In genomic region chr1:86236442-86236841, GRCm38 (mm10) we compare ENCODE assay signal across 21 mouse cellular contexts.
DNase-seq lines count a peak whose midpoint lies in the region; ATAC-seq and TF ChIP-seq lines count a peak whose summit lies in the region.
"Had no signal": no experiment of that assay in that cellular context is flagged by ENCODE, and none has a peak within 500 bp of the region (broad histone marks: within the 10 kb centered on the region; RNA-seq: fewer than 3 reads in every experiment).

No protein-coding gene starts in this region.

- WGBS in heart, embryonic 12.5 days = 91% methylated on average over 10 of the region's 10 CpGs

- H3K4me3 ChIP-seq in heart, embryonic 12.5 days = no peak overlapping the region
- H3K4me3 ChIP-seq: forebrain, embryonic 15.5 days; heart, embryonic 10.5 days; left cerebral cortex, adult 2 months; limb, embryonic 10.5 days had no signal

- no peak for TF ChIP-seq CTCF in brain, embryonic 14.5 days (IDR thresholded peaks at IDR 0.05; ENCODE audit: borderline replicate concordance, extremely low read depth, insufficient read depth, insufficient read length)

- no peak overlapping the region for H3K9ac ChIP-seq in heart, embryonic 12.5 days
- H3K9ac ChIP-seq: forebrain, embryonic 15.5 days had no signal

- peak; percentile 43 for DNase-seq in left cerebral cortex, postnatal 4 days
- no peak for DNase-seq in left cerebral cortex, adult 18-20 months (ENCODE audit: low spot score in 2 of 2)
- DNase-seq in ES-CJ7 (ENCODE audit: low read depth, low spot score) = peak; percentile 90
- DNase-seq in adrenal gland, adult 2 months = peak; percentile 73
- peak; percentile 19 for DNase-seq in brain, embryonic 14.5 days (ENCODE audit: low read depth)
- DNase-seq in liver = no peak
- DNase-seq: B cell, adult 2 months; cerebellum, adult 9-11 months; embryo, embryonic 11 days; heart, postnatal 10 days; kidney, adult 2 months; kidney, postnatal 10 days; lung, adult 18-20 months; lung, postnatal 14 days; midbrain, embryonic 14.5 days had no signal

- no peak for ATAC-seq in heart, embryonic 12.5 days (ENCODE audit: insufficient number of reproducible peaks, low FRiP score)
- ATAC-seq: forebrain, embryonic 15.5 days had no signal

- H3K4me2 ChIP-seq in heart, embryonic 12.5 days = no peak overlapping the region
- H3K4me2 ChIP-seq: forebrain, embryonic 15.5 days; liver, embryonic 11.5 days had no signal

- H3K27ac ChIP-seq in heart, embryonic 12.5 days (ENCODE audit: poor library complexity, severe bottlenecking) = no peak overlapping the region
- H3K27ac ChIP-seq: forebrain, embryonic 15.5 days; heart, embryonic 10.5 days; left cerebral cortex, adult 2 months; limb, embryonic 10.5 days had no signal

- no peaks in the 10 kb centered on the region for H3K36me3 ChIP-seq in heart, embryonic 12.5 days
- H3K36me3 ChIP-seq: forebrain, embryonic 15.5 days; heart, embryonic 10.5 days; limb, embryonic 10.5 days had no signal

- H3K27me3 ChIP-seq in heart, embryonic 12.5 days (replicated peaks) = no peaks in the 10 kb centered on the region
- H3K27me3 ChIP-seq: forebrain, embryonic 15.5 days had no signal

- H3K4me1 ChIP-seq in heart, embryonic 12.5 days (replicated peaks) = peaks cover 43% of the 10 kb centered on the region
- H3K4me1 ChIP-seq: forebrain, embryonic 15.5 days had no signal

- no peak for TF ChIP-seq POLR2A in brain, embryonic 14.5 days (IDR thresholded peaks at IDR 0.05; ENCODE audit: borderline replicate concordance, extremely low read depth, insufficient read depth, insufficient read length, poor library complexity, severe bottlenecking)

- intact Hi-C loops in left cerebral cortex, postnatal 4 days (cut with DNase I) = no loop called here

- H3K9me3 ChIP-seq in heart, embryonic 12.5 days (replicated peaks) = no peaks in the 10 kb centered on the region
- H3K9me3 ChIP-seq: forebrain, embryonic 15.5 days; heart, embryonic 10.5 days; limb, embryonic 10.5 days had no signal

Comparison
In these comparisons a context has a peak if more than half of its experiments do, and no peak if none do; other contexts are left out.
1. DNase-seq: peak in left cerebral cortex, postnatal 4 days (single experiment), ES-CJ7 (single experiment), adrenal gland, adult 2 months (single experiment) and brain, embryonic 14.5 days (single experiment); none in left cerebral cortex, adult 18-20 months (0 of 2) and liver (single experiment).